Mouse (Mus musculus) MEL (cell line): ENCODE data around the gene Tmem8b.

ENCODE experiments used
- CTCF ChIP-seq, 3 experiments: IDR thresholded peaks in 2 of 3; conservative IDR thresholded peaks in 1 of 3; 2 replicates each; pipeline ENCODE4 v1.5.1; 2011 to 2012; ENCODE audit warnings: low read length in 3 of 3, low read depth in 2 of 3, mild to moderate bottlenecking in 2 of 3, improper control_type of control experiment in 1 of 3, inconsistent platforms in 1 of 3, mixed read lengths in 1 of 3, moderate library complexity in 1 of 3; ENCODE audit not compliant: control insufficient read depth in 1 of 3, insufficient read depth in 1 of 3, poor library complexity in 1 of 3, severe bottlenecking in 1 of 3
- E2F4 ChIP-seq: IDR thresholded peaks from 2 replicates; pipeline ENCODE4 v1.6.1; 2011; ENCODE audit warnings: low read depth, low read length, improper control_type of control experiment, borderline replicate concordance
- RAD21 ChIP-seq: IDR thresholded peaks from 2 replicates; pipeline ENCODE4 v1.6.1; 2011; ENCODE audit warnings: mild to moderate bottlenecking, low read depth, low read length, improper control_type of control experiment
- ZMIZ1 ChIP-seq: IDR thresholded peaks from 2 replicates; pipeline ENCODE4 v1.6.1; 2012; ENCODE audit warnings: low read depth, mild to moderate bottlenecking, inconsistent platforms, low read length, improper control_type of control experiment, moderate library complexity

GRCm38 (mm10) chr4:43633296-43633695 lies 35.5 kb upstream of the Tmem8b start:
- TF ChIP-seq RAD21 (no peak), CTCF (IDR thresholded peaks at IDR 0.05 in 2 of 3, conservative IDR thresholded peaks at IDR 0.05 in 1 of 3; ENCODE audit: control insufficient read depth in 1 of 3, insufficient read depth in 1 of 3, low read depth in 2 of 3, low read length in 3 of 3, poor library complexity in 1 of 3, severe bottlenecking in 1 of 3) (no peak), ZMIZ1 (no peak), E2F4 (no peak)
